Mouse (Mus musculus): ENCODE data around the gene Tmod1. TPM values are rescaled to one million over a fixed set of nuclear protein-coding genes. Genes with fewer than 3 reads are reported as not detected.

Tmod1 gene
- total RNA-seq, 2 experiments from 2014 or later = 45.5 to 49.1 TPM

GRCm38 (mm10) chr4:46061259-46061962, 22.7 kb downstream of the Tmod1 start:
- intact Hi-C loops (cut with DNase I) = loop anchor here (1.0 kb wide), 2 partner anchors 26 to 31 kb away; no protein-coding TSS in a partner anchor
- H3K27ac ChIP-seq = peak overlapping the region; percentile 85
- no peak overlapping the region for H3K4me3 ChIP-seq
- TF ChIP-seq CTCF (IDR thresholded peaks at IDR 0.05) = no peak
- DNase-seq (ENCODE audit: extremely low spot score in 1 of 2, low spot score in 2 of 2) = peak; percentile 75 to 76

- intact Hi-C loops (cut with DNase I) = no loop called here
- Histone ChIP-seq H3K27ac (peak overlapping the region; percentile 30; the same call in 1 of the 2 replicates), H3K4me3 (no peak overlapping the region)
- no peak for TF ChIP-seq CTCF (IDR thresholded peaks at IDR 0.05)
- DNase-seq (ENCODE audit: extremely low spot score in 1 of 2, low spot score in 2 of 2) = no peak
These were observed 25.1 kb downstream of the Tmod1 start for GRCm38 (mm10) chr4:46063841-46064240.

GRCm38 (mm10) chr4:46064263-46064662, 25.5 kb downstream of the Tmod1 start:
- no peak for DNase-seq (ENCODE audit: extremely low spot score in 1 of 2, low spot score in 2 of 2)
- H3K27ac ChIP-seq = peak overlapping the region; percentile 81
- TF ChIP-seq CTCF (IDR thresholded peaks at IDR 0.05) = no peak
- no peak overlapping the region for H3K4me3 ChIP-seq
- intact Hi-C loops (cut with DNase I) = no loop called here

GRCm38 (mm10) chr4:46064961-46065360, 26.2 kb downstream of the Tmod1 start:
- Histone ChIP-seq H3K27ac (peak overlapping the region; percentile 81), H3K4me3 (no peak overlapping the region)
- intact Hi-C loops (cut with DNase I) = no loop called here
- no peak for DNase-seq (ENCODE audit: extremely low spot score in 1 of 2, low spot score in 2 of 2)
- no peak for TF ChIP-seq CTCF (IDR thresholded peaks at IDR 0.05)

DNA sequence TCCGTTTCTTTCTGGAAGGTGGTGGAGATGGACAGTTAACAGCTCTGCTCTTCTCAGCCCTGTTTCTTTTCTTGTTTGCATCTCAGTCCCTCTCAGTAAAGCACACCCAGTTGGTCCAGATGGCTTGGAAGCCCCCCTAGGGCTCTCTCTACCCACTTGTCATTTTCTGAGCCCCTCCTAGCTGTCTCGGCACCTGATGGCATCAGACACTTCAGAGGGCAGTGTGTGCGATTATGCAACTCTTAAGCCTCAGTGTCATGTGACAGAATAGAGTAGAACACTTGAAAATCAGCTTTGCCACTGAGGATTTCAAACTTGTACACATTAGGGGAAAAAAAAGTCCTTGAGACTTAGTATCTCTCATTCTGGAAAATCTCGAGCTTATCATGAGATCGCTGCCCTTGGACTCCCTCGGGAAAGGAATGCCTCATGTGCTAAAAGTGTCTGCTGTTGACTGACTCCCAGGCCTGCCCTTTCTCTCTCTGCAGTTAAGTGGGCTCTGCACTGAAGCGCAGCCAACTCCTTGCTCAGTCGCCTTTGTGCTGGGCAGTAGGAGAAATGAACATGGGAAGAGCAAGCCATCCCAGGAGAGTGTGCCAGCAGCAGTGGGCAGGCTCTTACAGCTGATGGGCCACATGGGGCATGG, 27.1 kb downstream of the Tmod1 start:
- intact Hi-C loops (cut with DNase I) = no loop called here
- H3K27ac ChIP-seq = peak overlapping the region; percentile 81
- DNase-seq (ENCODE audit: extremely low spot score in 1 of 2, low spot score in 2 of 2) = no peak
- no peak overlapping the region for H3K4me3 ChIP-seq
- no peak for TF ChIP-seq CTCF (IDR thresholded peaks at IDR 0.05)

DNA sequence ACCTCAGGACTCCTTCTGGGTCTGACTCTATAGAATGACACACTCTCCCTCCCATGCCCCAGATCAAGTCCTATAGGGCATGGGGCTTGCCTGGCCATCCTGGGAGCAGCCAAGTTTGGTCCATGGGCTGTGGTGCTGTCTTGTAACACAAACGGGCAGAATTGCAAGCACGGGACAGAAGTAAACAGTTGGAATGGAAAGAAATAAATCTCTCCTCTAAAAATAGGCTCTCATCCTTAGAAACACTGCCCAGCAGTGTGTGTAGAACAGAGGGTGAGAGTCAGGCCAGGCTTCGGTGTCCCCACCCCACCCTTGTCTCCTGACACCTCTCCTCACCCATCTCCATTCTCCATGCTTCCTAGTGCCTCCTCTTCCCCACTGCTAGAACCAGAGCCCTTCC, 29.3 kb downstream of the Tmod1 start:
- TF ChIP-seq CTCF (IDR thresholded peaks at IDR 0.05) = no peak
- H3K4me3 ChIP-seq = no peak overlapping the region
- H3K27ac ChIP-seq = peak overlapping the region; percentile 75
- no peak for DNase-seq (ENCODE audit: extremely low spot score in 1 of 2, low spot score in 2 of 2)
- intact Hi-C loops (cut with DNase I) = loop anchor here (2.0 kb wide), 1 partner anchor 19 kb away; no protein-coding TSS in a partner anchor

DNA sequence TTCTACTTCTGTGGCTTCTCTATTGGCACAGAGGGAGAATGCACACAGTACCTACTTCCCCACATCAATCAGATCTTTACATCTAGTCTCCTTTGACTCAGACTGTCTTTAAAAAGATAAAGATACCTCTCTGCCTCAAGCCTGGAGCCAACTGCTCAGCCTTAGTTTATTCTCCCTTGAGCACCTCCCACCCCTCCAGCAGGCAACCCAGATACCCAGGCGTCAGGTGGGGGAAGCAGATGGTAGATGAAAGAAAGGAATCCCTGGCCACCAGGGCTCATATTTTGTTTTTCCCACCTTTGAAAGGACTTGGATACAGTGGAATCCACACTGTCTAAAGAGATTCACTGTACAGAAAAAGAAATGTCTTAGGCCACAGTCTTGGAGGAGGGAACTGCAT, 29.8 kb downstream of the Tmod1 start:
- Histone ChIP-seq H3K27ac (peak overlapping the region; percentile 75), H3K4me3 (no peak overlapping the region)
- DNase-seq (ENCODE audit: extremely low spot score in 1 of 2, low spot score in 2 of 2) = no peak
- intact Hi-C loops (cut with DNase I) = loop anchor here (2.0 kb wide), 1 partner anchor 18 kb away; no protein-coding TSS in a partner anchor
- no peak for TF ChIP-seq CTCF (IDR thresholded peaks at IDR 0.05)

- Histone ChIP-seq H3K27ac (no peak overlapping the region), H3K4me3 (no peak overlapping the region)
- no peak for TF ChIP-seq CTCF (IDR thresholded peaks at IDR 0.05)
- intact Hi-C loops (cut with DNase I) = loop anchor here (2.0 kb wide), 1 partner anchor 17 kb away; no protein-coding TSS in a partner anchor
- no peak for DNase-seq (ENCODE audit: extremely low spot score in 1 of 2, low spot score in 2 of 2)
These were observed 31.2 kb downstream of the Tmod1 start for GRCm38 (mm10) chr4:46069851-46070482.

DNA sequence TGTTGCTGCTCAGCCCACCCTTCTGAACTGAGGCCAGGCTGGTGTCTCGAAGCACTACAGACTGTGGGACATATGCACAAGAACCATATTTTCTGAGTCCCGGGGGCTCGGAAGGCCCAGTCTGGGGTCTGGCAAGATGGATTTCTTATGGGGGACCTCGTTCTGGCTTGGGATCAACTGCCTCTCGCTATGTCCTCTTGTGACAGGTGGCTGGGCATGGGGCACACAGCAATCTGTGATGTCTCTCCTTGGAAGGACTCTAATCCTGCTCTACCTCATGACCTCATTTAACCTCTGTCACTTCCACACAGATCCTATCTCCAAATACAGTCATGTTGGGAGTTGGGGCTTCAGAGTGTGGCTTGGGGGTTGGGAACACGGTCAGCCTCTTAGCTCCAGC, 33.9 kb downstream of the Tmod1 start:
- no peak overlapping the region for H3K4me3 ChIP-seq
- no peak for TF ChIP-seq CTCF (IDR thresholded peaks at IDR 0.05)
- DNase-seq (ENCODE audit: extremely low spot score in 1 of 2, low spot score in 2 of 2) = no peak
- H3K27ac ChIP-seq = no peak overlapping the region
- intact Hi-C loops (cut with DNase I) = no loop called here

DNA sequence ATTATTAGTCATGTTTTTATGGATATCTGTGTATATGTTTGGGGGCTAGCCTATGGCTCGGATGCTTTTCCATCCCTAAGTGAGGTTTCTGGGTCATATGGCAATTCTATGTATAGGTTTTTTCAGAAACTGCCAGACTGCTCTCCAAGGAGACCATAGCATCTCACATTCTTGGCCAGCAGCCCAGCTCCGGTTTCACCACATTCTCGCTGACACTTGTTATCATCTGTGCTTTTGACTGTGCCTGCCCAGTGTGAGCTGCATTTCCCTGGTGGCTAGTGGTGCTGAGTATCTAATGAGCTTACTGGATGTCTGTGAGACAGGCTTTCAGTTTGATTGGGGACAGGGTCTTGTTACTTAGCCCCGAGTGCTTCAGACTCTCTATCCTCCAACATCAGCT, 35.0 kb downstream of the Tmod1 start:
- Histone ChIP-seq H3K4me3 (no peak overlapping the region), H3K27ac (peak overlapping the region; percentile 40; the same call in 1 of the 2 replicates)
- intact Hi-C loops (cut with DNase I) = no loop called here
- TF ChIP-seq CTCF (IDR thresholded peaks at IDR 0.05) = no peak
- no peak for DNase-seq (ENCODE audit: extremely low spot score in 1 of 2, low spot score in 2 of 2)

- no peak for DNase-seq (ENCODE audit: extremely low spot score in 1 of 2, low spot score in 2 of 2)
These were observed 36.9 kb downstream of the Tmod1 start for GRCm38 (mm10) chr4:46075664-46076063.

GRCm38 (mm10) chr4:46076892-46077291, 38.2 kb downstream of the Tmod1 start:
- no peak for TF ChIP-seq CTCF (IDR thresholded peaks at IDR 0.05)
- no peak overlapping the region for H3K4me3 ChIP-seq
- no peak overlapping the region for H3K27ac ChIP-seq
- intact Hi-C loops (cut with DNase I) = no loop called here
- no peak for DNase-seq (ENCODE audit: extremely low spot score in 1 of 2, low spot score in 2 of 2)

More at GRCm38 (mm10) chr4:46075664-46076063, 36.9 kb downstream of the Tmod1 start:
- Histone ChIP-seq H3K4me3 (no peak overlapping the region), H3K27ac (no peak overlapping the region)
- intact Hi-C loops (cut with DNase I) = no loop called here
- TF ChIP-seq CTCF (IDR thresholded peaks at IDR 0.05) = no peak

Data from left cerebral cortex, adult 2 months (tissue).